Mouse (Mus musculus) stomach, postnatal 0 days (tissue): ENCODE results near the gene Slc46a3. TPM values are rescaled to one million over a fixed set of nuclear protein-coding genes. Genes with fewer than 3 reads are reported as not detected.

Experiments used
- ATAC-seq: fragments of 200-750 bp; cut with Nextera tagmentation; 2 replicates; pipeline ENCODE4 v1.8.0; 2017; ENCODE audit not compliant: low FRiP score, low TSS enrichment
- DNase-seq: peaks from one replicate; pipeline ENCODE4 v3.0.0-alpha.2; 2016; ENCODE audit warnings: low spot score
- H3K27ac ChIP-seq: fragments of 300-500 bp; sonication (generic); replicated peaks from 2 replicates; pipeline ENCODE4 v1.5.1; 2014; ENCODE audit warnings: mild to moderate bottlenecking, control low read depth
- H3K27me3 ChIP-seq: fragments of 300-500 bp; sonication (generic); 2 replicates; pipeline ENCODE4 v1.6.1; 2014; ENCODE audit warnings: low read length; ENCODE audit not compliant: control insufficient read depth, insufficient read depth
- H3K36me3 ChIP-seq: fragments of 300-500 bp; sonication (generic); 2 replicates; pipeline ENCODE4 v1.6.1; 2014; ENCODE audit warnings: low read length, mixed read lengths; ENCODE audit not compliant: control insufficient read depth, insufficient read depth
- H3K4me1 ChIP-seq: fragments of 300-500 bp; sonication (generic); replicated peaks from 2 replicates; pipeline ENCODE4 v1.6.1; 2014; ENCODE audit warnings: antibody characterized with exemption; ENCODE audit not compliant: control insufficient read depth, insufficient read depth
- H3K4me2 ChIP-seq: fragments of 300-500 bp; sonication (generic); replicated peaks from 2 replicates; pipeline ENCODE4 v1.6.1; 2014; ENCODE audit warnings: low read depth, mild to moderate bottlenecking, control low read depth, moderate library complexity
- H3K4me3 ChIP-seq: fragments of 300-500 bp; sonication (generic); 2 replicates; pipeline ENCODE4 v1.5.1; 2014; ENCODE audit warnings: low read depth, low read length, control low read depth
- H3K9ac ChIP-seq: fragments of 300-500 bp; sonication (generic); 2 replicates; pipeline ENCODE4 v1.6.1; 2014; ENCODE audit warnings: mild to moderate bottlenecking, low read length, control low read depth, mixed read lengths
- H3K9me3 ChIP-seq: fragments of 300-500 bp; sonication (generic); 2 replicates; pipeline ENCODE4 v1.6.1; 2016; ENCODE audit warnings: low read length; ENCODE audit not compliant: control insufficient read depth
- CTCF ChIP-seq: IDR thresholded peaks from 2 replicates; pipeline ENCODE4 v1.5.1; 2016; ENCODE audit warnings: antibody characterized with exemption, low read depth, mild to moderate bottlenecking, moderate library complexity
- EP300 ChIP-seq: optimal IDR thresholded peaks from 2 replicates; pipeline ENCODE3; 2016; ENCODE audit warnings: antibody characterized with exemption
- WGBS: fragments of 180-500 bp; shearing (Covaris S2); extraction: QIAGEN DNeasy Blood & Tissue Kit; methylation state at CpG from one replicate; pipeline ENCODE4 v1.1.7; 2014; 5-methylcytosine and 5-hydroxymethylcytosine counted together
- polyA plus RNA-seq: library from polyadenylated mRNA; unstranded; fragments of >200 nt; fragmentation: Nextera tagmentation; extraction: Ambion mirVana; gene quantifications from 2 replicates; pipeline ENCODE4 v1.2.1, GENCODE M21; 2015

Gene Slc46a3
- 2.7 and 3.2 TPM in 2 replicates for polyA plus RNA-seq

DNA sequence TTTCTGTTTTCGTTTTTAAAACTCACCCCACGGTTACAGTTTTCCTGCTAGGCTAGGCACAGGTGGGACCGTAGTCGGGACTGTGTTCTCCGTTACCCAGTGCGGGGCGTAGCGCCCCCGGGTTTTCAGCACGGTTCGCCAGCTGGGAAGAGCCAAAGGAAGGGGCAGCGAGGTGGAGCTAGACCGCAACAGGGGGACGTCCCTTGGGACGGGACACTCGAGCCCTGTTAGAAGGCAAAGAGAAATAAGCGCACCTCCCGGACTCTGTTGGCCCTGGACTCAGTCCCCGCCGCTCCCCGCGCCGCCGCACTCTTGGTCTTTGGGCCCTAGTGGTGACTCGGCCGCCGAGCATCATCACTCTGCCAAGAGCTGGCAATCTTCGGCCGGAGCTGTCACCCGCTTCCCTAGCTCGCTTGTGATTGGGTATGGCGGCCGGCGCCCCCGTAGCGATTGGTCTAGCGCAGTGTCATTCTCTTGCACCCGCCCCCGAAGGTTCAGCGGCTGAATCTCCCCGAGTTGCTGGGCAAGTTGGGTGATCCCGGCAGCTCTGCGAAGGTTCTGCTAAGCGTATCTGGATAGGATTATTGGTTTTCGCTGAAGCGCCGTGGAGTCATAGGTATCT lies at the start of gene Slc46a3:
Gene Slc46a3 (minus strand): TSS at position 361 of the 622 bp plus-strand sequence.
- H3K4me2 ChIP-seq = peak within 1 kb of the TSS; percentile 90
- 0 out of 2 replicates have a peak within 1 kb of the TSS, but pooled peaks have one; percentile 40 for H3K27ac ChIP-seq
- peak; percentile 94 for DNase-seq
- peak within 1 kb of the TSS; percentile 66 for H3K9ac ChIP-seq
- peaks cover 3% of the 10 kb centered on the region; the same call in 1 of the 2 replicates for H3K4me1 ChIP-seq
- TF ChIP-seq CTCF (peak; percentile 65), EP300 (peak; percentile 97)
- H3K27me3 ChIP-seq = no peaks in the 10 kb centered on the region
- no peaks in the 10 kb centered on the region for H3K36me3 ChIP-seq
- no peaks in the 10 kb centered on the region for H3K9me3 ChIP-seq
- peak within 1 kb of the TSS; percentile 69 for H3K4me3 ChIP-seq
- under 1% methylated on average over 47 of the region's 47 CpGs for WGBS
- ATAC-seq = peak; percentile 96

GRCm38 (mm10) chr5:147939226-147939625 lies 44.6 kb upstream of the Slc46a3 start:
- H3K36me3 ChIP-seq = no peaks in the 10 kb centered on the region
- H3K9ac ChIP-seq = no peak overlapping the region
- no peaks in the 10 kb centered on the region for H3K4me1 ChIP-seq
- no peaks in the 10 kb centered on the region for H3K9me3 ChIP-seq
- H3K4me3 ChIP-seq = no peak overlapping the region
- H3K27ac ChIP-seq = no peak overlapping the region
- WGBS = 62% methylated on average over 5 of the region's 5 CpGs
- ATAC-seq = no peak
- TF ChIP-seq CTCF (no peak), EP300 (no peak)
- no peaks in the 10 kb centered on the region for H3K27me3 ChIP-seq
- H3K4me2 ChIP-seq = no peak overlapping the region
- DNase-seq = no peak

DNA sequence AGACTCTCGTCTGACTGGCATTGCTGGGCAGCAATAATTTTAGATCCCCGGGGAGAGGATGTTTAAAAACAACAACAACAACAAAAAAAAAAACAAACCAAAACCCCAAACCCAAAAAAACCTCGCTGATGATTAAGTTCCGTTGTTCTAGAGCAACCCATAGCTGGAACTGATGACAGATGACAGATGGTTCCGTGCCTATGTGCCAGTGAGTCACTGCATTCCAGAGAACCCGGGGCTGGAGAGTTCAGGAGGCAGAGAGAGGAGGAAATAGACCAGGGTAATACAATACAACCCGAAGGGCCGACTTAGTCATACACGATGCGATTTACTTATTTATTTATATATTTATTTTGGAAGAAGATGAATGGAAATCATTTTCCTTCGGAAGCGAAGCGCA lies 40.5 kb upstream of the Slc46a3 start:
- no peak overlapping the region for H3K4me2 ChIP-seq
- 79% methylated on average over 13 of the region's 13 CpGs for WGBS
- no peak overlapping the region for H3K9ac ChIP-seq
- DNase-seq (no peak), ATAC-seq (no peak)
- H3K4me1 ChIP-seq = no peaks in the 10 kb centered on the region
- TF ChIP-seq EP300 (no peak), CTCF (no peak)
- no peaks in the 10 kb centered on the region for H3K9me3 ChIP-seq
- H3K4me3 ChIP-seq = no peak overlapping the region
- no peak overlapping the region for H3K27ac ChIP-seq
- no peaks in the 10 kb centered on the region for H3K27me3 ChIP-seq
- H3K36me3 ChIP-seq = no peaks in the 10 kb centered on the region

GRCm38 (mm10) chr5:147928668-147929497 lies 34.3 kb upstream of the Slc46a3 start:
- Histone ChIP-seq H3K9ac (no peak overlapping the region), H3K36me3 (no peaks in the 10 kb centered on the region), H3K27me3 (no peaks in the 10 kb centered on the region), H3K9me3 (no peaks in the 10 kb centered on the region), H3K27ac (no peak overlapping the region), H3K4me3 (no peak overlapping the region), H3K4me1 (no peaks in the 10 kb centered on the region), H3K4me2 (no peak overlapping the region)
- no peak for ATAC-seq
- TF ChIP-seq CTCF = peak; percentile 46
- TF ChIP-seq EP300 = no peak
- DNase-seq = no peak
- WGBS = 79% methylated on average over 7 of the region's 7 CpGs

GRCm38 (mm10) chr5:147925935-147926604 lies 31.5 kb upstream of the Slc46a3 start:
- Histone ChIP-seq H3K27me3 (no peaks in the 10 kb centered on the region), H3K9me3 (no peaks in the 10 kb centered on the region), H3K4me3 (no peak overlapping the region), H3K9ac (no peak overlapping the region), H3K4me2 (no peak overlapping the region), H3K36me3 (no peaks in the 10 kb centered on the region), H3K27ac (no peak overlapping the region), H3K4me1 (no peaks in the 10 kb centered on the region)
- no peak for ATAC-seq
- DNase-seq = peak; percentile 31
- 70% methylated on average over 15 of the region's 15 CpGs for whole genome bisulfite sequencing
- peak; percentile 69 for TF ChIP-seq CTCF
- no peak for TF ChIP-seq EP300
